Mouse (Mus musculus): Measurements from ENCODE around the gene Adamtsl1.

DNA sequence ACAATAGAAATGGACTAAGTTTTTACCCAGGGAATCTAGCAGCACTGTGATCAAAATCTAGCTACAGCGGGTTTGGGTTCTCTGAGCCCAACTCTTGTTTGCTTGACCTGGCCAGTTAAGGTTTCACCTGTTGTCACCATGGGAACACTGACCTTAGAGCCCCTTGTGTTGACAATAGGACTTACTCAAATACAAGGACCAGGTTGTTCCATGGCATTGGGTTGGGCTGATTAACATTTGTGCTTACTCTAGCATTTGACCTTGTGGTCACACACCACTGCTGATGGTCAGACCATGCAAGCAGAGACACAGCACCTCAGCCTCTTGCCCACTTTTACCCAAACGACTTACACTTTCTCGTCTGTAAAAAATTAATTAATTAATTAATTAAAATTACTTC lies 922.4 kb downstream of the Adamtsl1 start:
- no peak for TF ChIP-seq POLR2A (IDR thresholded peaks at IDR 0.05; ENCODE audit: low read depth, low read length)
- TF ChIP-seq CTCF (conservative IDR thresholded peaks at IDR 0.05; ENCODE audit: insufficient read depth, insufficient read length, low read depth, low read length), result no peak

Data from kidney, adult 2 months (tissue).